Mouse (Mus musculus) lung, embryonic 16.5 days (tissue): Measurements from ENCODE around the gene Cox6a1. TPM values are rescaled to one million over a fixed set of nuclear protein-coding genes. Genes with fewer than 3 reads are reported as not detected.
A peak's percentile ranks its signal among the peaks of the same experiment; 100 is the strongest.
"Not testable (repeated sequence)": the region's sequence is repeated elsewhere in the genome, so short reads cannot be mapped to it uniquely, and the experiment has no call there.

Experiments used
- ATAC-seq: fragments of 200-750 bp; cut with Nextera tagmentation; 2 replicates; pipeline ENCODE4 v1.8.0; 2017; ENCODE audit warnings: low read depth, mild to moderate bottlenecking, moderate library complexity
- H3K27ac ChIP-seq: fragments of 300-500 bp; sonication (generic); 2 replicates; pipeline ENCODE4 v1.5.1; 2014; ENCODE audit warnings: mild to moderate bottlenecking, control low read depth, low read length
- H3K27me3 ChIP-seq: fragments of 300-500 bp; sonication (generic); 2 replicates; pipeline ENCODE4 v1.6.1; 2014; ENCODE audit warnings: low read depth, low read length, mixed read lengths; ENCODE audit not compliant: control insufficient read depth, insufficient read depth
- H3K36me3 ChIP-seq: fragments of 300-500 bp; sonication (generic); 2 replicates; pipeline ENCODE4 v1.6.1; 2014; ENCODE audit warnings: low read length; ENCODE audit not compliant: control insufficient read depth, insufficient read depth
- H3K4me1 ChIP-seq: fragments of 300-500 bp; sonication (generic); replicated peaks from 2 replicates; pipeline ENCODE4 v1.6.1; 2014; ENCODE audit warnings: low read length, mixed read lengths; ENCODE audit not compliant: control insufficient read depth, insufficient read depth
- H3K4me2 ChIP-seq: fragments of 300-500 bp; sonication (generic); 2 replicates; pipeline ENCODE4 v1.6.1; 2014; ENCODE audit warnings: low read depth, low read length, control low read depth
- H3K4me3 ChIP-seq: fragments of 300-500 bp; sonication (generic); 2 replicates; pipeline ENCODE4 v1.5.1; 2014; ENCODE audit warnings: mild to moderate bottlenecking, low read length, control low read depth
- H3K9ac ChIP-seq: fragments of 300-500 bp; sonication (generic); 2 replicates; pipeline ENCODE4 v1.6.1; 2014; ENCODE audit warnings: low read length, control low read depth
- H3K9me3 ChIP-seq: fragments of 300-500 bp; sonication (generic); 2 replicates; pipeline ENCODE4 v1.6.1; 2016; ENCODE audit warnings: low read length; ENCODE audit not compliant: control insufficient read depth
- WGBS: fragments of 180-500 bp; shearing (Covaris S2); extraction: QIAGEN DNeasy Blood & Tissue Kit; methylation state at CpG from one replicate; pipeline ENCODE4 v1.1.7; 2014; 5-methylcytosine and 5-hydroxymethylcytosine counted together
- polyA plus RNA-seq: library from polyadenylated mRNA; unstranded; fragments of >200 nt; fragmentation: Nextera tagmentation; extraction: Ambion mirVana; gene quantifications from 2 replicates; pipeline ENCODE4 v1.2.1, GENCODE M21; 2015

The Cox6a1 gene
- 920 and 937 TPM in 2 replicates for polyA plus RNA-seq

DNA sequence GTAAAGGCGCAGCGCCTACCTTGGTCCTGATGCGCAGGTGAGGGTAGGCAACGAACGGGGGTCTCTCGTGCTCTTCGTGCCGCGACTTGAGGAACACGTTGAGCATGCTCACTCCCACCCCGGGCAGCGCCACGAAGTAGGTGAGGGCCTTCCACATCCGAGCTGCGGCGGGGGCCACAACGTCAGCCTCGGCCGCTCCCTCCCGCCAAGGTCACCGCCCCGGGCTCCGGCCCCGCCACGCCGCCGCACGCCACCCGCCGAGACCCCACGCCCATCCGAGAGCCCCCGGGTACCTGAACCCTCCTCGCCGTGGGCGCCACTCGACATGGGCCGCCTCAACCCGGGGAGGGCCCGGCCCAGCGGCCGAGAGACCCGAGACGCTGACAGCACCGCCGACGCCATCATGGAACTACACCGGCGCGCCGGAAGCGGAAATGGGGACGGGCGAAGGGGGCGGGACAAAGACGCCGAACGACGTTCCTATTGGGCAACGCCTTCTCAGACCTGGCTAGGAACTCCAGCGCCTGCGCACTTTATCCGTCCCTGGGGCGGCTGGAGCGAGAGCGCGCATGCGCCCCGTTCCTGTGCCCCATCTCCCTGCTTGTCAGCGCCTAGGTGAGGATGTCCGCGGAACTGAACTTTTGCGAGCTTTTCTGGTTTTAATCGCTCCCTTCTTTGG lies at the start of gene Cox6a1:
Cox6a1 (minus strand) TSS at position 436 of the 679 bp plus-strand sequence.
- WGBS, result under 1% methylated on average over 65 of the region's 74 CpGs
- Histone ChIP-seq H3K27ac (peak within 1 kb of the TSS; percentile 72), H3K36me3 (peaks cover 21% of the 10 kb centered on the region), H3K9ac (peak within 1 kb of the TSS; percentile 92), H3K4me2 (peak within 1 kb of the TSS; percentile 91), H3K9me3 (peaks cover 3% of the 10 kb centered on the region; the same call in 1 of the 2 replicates), H3K27me3 (no peaks in the 10 kb centered on the region), H3K4me3 (peak within 1 kb of the TSS; percentile 92), H3K4me1 (peaks cover 13% of the 10 kb centered on the region)
- ATAC-seq, result peak; percentile 97

DNA sequence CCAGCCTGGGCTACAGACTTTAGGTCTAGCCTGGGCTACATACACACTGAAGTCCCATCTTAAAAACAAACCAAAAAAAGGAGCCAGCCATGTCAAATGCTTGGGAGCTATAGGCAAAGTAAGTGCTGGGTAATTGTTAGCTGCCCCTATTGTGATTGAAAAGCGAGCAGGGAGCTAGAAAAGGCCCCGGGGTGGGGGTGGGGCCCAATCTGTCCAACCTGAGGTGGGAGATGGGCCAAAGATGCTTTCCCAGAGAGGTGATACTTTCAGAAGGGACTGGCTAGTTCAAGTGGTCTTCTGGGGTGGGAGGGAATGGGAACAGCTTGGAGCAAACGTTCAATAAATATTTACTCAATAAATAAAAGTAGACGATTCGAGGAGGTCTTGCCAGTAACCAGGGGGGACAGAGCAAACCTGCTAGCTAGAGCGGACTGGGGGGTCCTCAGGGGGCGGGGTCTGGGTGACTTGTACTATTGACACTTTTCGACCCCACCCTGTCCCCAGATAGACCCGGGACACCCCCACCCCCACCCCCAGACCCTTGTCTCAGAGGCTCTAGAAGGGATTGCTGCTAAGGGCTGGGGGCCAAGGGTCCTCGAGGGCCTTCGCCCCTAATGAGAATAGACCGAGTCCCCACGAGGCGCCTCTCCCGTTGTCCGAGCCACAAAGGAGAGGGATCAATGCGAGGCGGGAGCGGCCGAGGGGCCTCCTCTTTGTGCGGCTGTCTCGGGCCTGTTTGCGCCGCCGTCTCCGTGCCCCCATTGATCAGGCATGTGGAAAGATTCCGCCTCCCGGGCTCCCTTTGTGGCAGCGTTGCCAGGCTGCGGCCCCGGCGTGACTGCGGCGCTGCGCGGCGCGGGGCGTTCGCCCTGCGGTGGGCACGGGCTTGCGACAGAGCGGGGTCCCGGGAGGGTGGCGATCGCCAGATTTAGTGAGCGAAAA lies 49.3 kb upstream of the Cox6a1 start:
- H3K4me1 ChIP-seq, result peaks cover 7% of the 10 kb centered on the region
- no peaks in the 10 kb centered on the region for H3K9me3 ChIP-seq
- no peak overlapping the region for H3K27ac ChIP-seq
- no peaks in the 10 kb centered on the region for H3K36me3 ChIP-seq
- peak overlapping the region; percentile 76 for H3K9ac ChIP-seq
- H3K27me3 ChIP-seq, result peaks cover 10% of the 10 kb centered on the region
- peak; percentile 36 for ATAC-seq
- WGBS, result 3% methylated on average over 48 of the region's 48 CpGs
- peak overlapping the region; percentile 90 for H3K4me2 ChIP-seq
- H3K4me3 ChIP-seq, result peak overlapping the region; percentile 48

DNA sequence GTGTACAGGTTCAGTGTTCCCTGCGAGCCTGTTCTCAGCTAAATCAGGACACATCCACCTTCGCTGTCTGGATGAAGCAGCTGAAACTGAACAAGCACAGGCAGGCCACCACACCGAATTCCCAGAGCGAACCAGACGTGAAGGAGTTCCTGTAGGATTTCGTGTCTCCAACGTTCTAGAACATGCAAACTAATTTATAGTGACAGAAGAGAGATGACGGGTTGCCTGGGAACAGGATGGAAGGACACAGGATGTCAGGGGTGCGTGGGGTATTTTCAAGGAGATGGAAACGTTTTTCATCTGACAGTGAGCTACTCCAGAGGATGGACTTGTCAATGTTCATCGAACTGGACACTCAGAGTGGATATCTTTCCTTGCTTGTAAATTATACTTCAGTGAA lies 47.9 kb upstream of the Cox6a1 start:
- peaks cover 10% of the 10 kb centered on the region for H3K27me3 ChIP-seq
- peaks cover 7% of the 10 kb centered on the region for H3K4me1 ChIP-seq
- no peak for ATAC-seq
- H3K9me3 ChIP-seq, result no peaks in the 10 kb centered on the region
- no peaks in the 10 kb centered on the region for H3K36me3 ChIP-seq
- no peak overlapping the region for H3K4me2 ChIP-seq
- H3K9ac ChIP-seq, result no peak overlapping the region
- no peak overlapping the region for H3K4me3 ChIP-seq
- 56% methylated on average over 11 of the region's 11 CpGs for WGBS
- H3K27ac ChIP-seq, result no peak overlapping the region

DNA sequence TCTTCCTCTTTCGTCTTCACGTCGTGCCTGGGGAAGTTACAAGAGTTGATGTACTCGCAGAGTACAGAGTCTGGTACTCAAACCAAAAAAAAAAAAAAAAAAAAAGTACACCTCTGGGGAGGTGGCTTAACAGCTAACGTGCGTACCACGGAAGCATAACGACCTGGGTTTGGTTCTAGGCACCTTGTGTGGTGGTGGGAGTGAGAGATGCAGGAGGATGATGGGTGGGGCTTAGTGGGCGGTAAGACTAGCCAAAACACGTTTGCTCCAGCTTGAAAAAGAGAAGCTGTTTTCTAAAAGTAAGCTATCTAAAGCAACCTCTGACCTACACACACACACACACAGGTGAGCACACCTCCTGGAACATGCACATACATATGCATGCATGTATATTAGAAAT lies 46.1 kb upstream of the Cox6a1 start:
- no peak overlapping the region for H3K4me2 ChIP-seq
- H3K9ac ChIP-seq, result no peak overlapping the region
- no peaks in the 10 kb centered on the region for H3K9me3 ChIP-seq
- WGBS, result 22% methylated on average over 10 of the region's 10 CpGs
- ATAC-seq, result no peak
- peaks cover 10% of the 10 kb centered on the region for H3K27me3 ChIP-seq
- no peak overlapping the region for H3K27ac ChIP-seq
- no peak overlapping the region for H3K4me3 ChIP-seq
- no peaks in the 10 kb centered on the region for H3K36me3 ChIP-seq
- H3K4me1 ChIP-seq, result peaks cover 7% of the 10 kb centered on the region

DNA sequence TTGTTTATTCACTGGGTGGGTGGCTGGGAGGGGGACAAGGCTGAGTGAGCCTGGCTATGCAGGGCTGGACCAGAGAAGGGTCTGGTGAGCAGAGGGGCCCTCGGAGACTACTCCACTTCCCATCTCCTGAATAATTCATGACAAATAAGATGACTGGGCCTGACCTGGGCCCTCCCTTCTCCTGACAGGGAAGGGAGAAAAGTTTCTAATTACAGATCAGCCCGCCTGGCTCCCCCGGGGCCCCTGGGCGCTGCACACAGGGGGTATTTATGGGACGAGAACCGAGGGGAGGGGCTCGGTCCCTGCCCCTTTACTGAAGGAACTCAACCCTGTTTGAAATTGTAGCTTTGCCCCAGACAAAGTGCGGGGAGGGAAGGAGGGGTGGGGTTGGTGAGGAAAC lies 45.4 kb upstream of the Cox6a1 start:
- ATAC-seq, result no peak
- no peak overlapping the region for H3K9ac ChIP-seq
- no peaks in the 10 kb centered on the region for H3K36me3 ChIP-seq
- H3K27ac ChIP-seq, result no peak overlapping the region
- no peak overlapping the region for H3K4me2 ChIP-seq
- no peaks in the 10 kb centered on the region for H3K9me3 ChIP-seq
- peaks cover 7% of the 10 kb centered on the region for H3K4me1 ChIP-seq
- 3% methylated on average over 8 of the region's 8 CpGs for WGBS
- H3K4me3 ChIP-seq, result no peak overlapping the region
- H3K27me3 ChIP-seq, result peaks cover 10% of the 10 kb centered on the region

DNA sequence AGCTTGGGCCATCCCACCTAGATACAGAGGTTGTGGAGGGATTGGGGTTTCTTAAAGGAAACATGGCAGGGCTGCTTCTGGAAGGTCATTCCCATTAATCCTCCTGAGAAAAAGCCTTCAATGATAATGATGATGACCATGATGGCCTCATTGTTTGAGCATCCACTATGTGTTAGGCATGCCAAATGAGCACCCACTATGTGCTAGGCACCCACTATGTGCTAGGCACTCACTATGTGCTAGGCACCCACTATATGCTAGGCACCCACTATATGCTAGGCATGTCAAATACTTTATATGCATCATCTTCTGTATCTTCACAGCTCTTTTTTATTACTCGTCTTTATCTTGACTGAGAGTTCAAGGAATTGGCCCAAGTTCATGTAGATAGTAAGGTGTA lies 44.2 kb upstream of the Cox6a1 start:
- H3K4me1 ChIP-seq, result no peaks in the 10 kb centered on the region; the same call in 1 of the 2 replicates
- H3K27me3 ChIP-seq, result peaks cover 10% of the 10 kb centered on the region
- ATAC-seq, result no peak
- H3K4me3 ChIP-seq, result no peak overlapping the region
- no peaks in the 10 kb centered on the region for H3K36me3 ChIP-seq
- 80% methylated on average over 1 of the region's 1 CpGs for WGBS
- H3K9me3 ChIP-seq, result no peaks in the 10 kb centered on the region
- no peak overlapping the region for H3K4me2 ChIP-seq
- H3K27ac ChIP-seq, result no peak overlapping the region
- no peak overlapping the region for H3K9ac ChIP-seq

DNA sequence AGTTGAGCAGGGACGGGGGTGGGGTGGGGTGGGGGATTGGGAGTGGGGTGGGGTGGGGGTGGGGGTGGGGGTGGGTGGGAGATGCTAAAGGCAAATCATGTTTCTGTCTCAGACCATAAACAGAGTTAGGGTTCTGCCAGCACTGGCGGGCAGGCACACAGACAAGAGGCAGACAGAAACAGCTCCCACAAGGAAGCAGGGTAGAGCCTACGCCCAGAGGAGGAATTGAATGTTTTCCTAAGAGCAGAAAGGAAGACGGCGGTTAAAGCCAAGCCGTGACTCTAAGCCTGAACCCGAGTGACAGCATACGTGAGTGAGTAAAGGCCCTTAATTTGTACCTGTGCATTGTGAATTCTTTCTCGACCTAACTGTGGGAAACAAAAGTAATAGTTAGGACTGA lies 43.2 kb upstream of the Cox6a1 start:
- Histone ChIP-seq H3K4me1 (no peaks in the 10 kb centered on the region), H3K27me3 (peaks cover 8% of the 10 kb centered on the region), H3K4me3 (no peak overlapping the region), H3K9me3 (no peaks in the 10 kb centered on the region), H3K27ac (no peak overlapping the region), H3K4me2 (no peak overlapping the region), H3K9ac (no peak overlapping the region), H3K36me3 (no peaks in the 10 kb centered on the region)
- no peak for ATAC-seq
- WGBS, result 22% methylated on average over 9 of the region's 9 CpGs

DNA sequence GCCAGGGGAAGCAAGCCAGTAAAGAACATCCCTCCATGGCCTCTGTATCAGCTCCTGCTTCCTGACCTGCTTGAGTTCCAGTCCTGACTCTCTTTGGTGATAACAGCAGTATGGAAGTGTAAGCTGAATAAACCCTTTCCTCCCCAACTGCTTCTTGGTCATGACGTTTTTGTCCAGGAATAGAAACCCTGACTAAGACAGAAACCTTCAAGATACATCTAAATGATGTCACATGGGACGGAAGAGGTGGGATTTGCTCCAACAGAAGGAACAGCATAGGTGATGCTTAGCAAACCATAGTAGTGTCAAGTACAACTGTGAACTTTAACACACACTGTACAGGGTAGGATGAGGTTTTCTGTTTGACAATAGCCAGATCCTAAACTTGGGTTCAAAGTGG lies 30.1 kb upstream of the Cox6a1 start:
- ATAC-seq, result not testable (repeated sequence)

DNA sequence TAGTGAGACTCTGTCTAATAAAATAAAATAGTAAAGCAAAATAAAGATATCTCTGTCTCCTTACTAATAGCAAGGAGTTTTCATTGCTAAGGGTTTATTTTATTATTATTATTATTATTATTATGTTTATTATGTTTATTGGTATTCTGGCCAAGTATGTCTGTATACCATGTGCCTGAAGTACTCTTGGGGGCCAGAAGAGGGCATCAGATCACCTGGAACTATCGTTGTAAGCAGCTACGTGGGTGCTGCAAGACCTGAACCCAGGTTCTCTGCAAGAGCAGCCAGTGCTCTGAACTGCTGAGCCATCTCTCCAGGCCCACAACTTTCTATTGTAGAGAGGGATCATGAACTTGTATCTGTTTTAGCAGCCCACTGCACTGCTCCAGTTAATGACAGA lies 26.7 kb upstream of the Cox6a1 start:
- no peak overlapping the region for H3K4me3 ChIP-seq
- no peaks in the 10 kb centered on the region for H3K4me1 ChIP-seq
- H3K36me3 ChIP-seq, result no peaks in the 10 kb centered on the region
- H3K27me3 ChIP-seq, result peaks cover 2% of the 10 kb centered on the region; the same call in 1 of the 2 replicates
- H3K9me3 ChIP-seq, result no peaks in the 10 kb centered on the region
- no peak overlapping the region for H3K27ac ChIP-seq
- no peak overlapping the region for H3K4me2 ChIP-seq
- ATAC-seq, result no peak
- H3K9ac ChIP-seq, result no peak overlapping the region
- WGBS, result 70% methylated on average over 2 of the region's 2 CpGs

More for the DNA sequence above, 30.1 kb upstream of the Cox6a1 start:
- not testable (repeated sequence) for H3K4me1 ChIP-seq, H3K4me2 ChIP-seq, H3K27me3 ChIP-seq, H3K27ac ChIP-seq, H3K4me3 ChIP-seq, H3K9me3 ChIP-seq, H3K36me3 ChIP-seq, H3K9ac ChIP-seq
- 69% methylated on average over 2 of the region's 2 CpGs for WGBS
